Mouse (Mus musculus): ENCODE results near the gene Col4a3. TPM values are rescaled to one million over a fixed set of nuclear protein-coding genes. Genes with fewer than 3 reads are reported as not detected.

Gene Col4a3
- polyA plus RNA-seq, 1 experiment = 0.20 TPM

GRCm38 (mm10) chr1:82605856-82606255 lies 19.1 kb downstream of the Col4a3 start:
- no peaks in the 10 kb centered on the region for H3K27me3 ChIP-seq (ENCODE audit: control insufficient read depth, insufficient read depth, low read length)
- WGBS = 32% methylated on average over 7 of the region's 7 CpGs
- TF ChIP-seq POLR2A (IDR thresholded peaks at IDR 0.05; ENCODE audit: low read depth, low read length) = no peak
- no peak for TF ChIP-seq CTCF (IDR thresholded peaks at IDR 0.05; ENCODE audit: extremely low read depth, insufficient read length, insufficient replicate concordance, low read depth, low read length)
- no peak overlapping the region for H3K4me3 ChIP-seq (ENCODE audit: low read depth, low read length)
- H3K27ac ChIP-seq (ENCODE audit: insufficient read depth, low read depth, low read length) = no peak overlapping the region
- H3K36me3 ChIP-seq (ENCODE audit: control insufficient read depth, insufficient read depth, low read length) = no peaks in the 10 kb centered on the region
- H3K4me1 ChIP-seq (ENCODE audit: control insufficient read depth, insufficient read depth, insufficient read length, low read length) = no peaks in the 10 kb centered on the region

GRCm38 (mm10) chr1:82608646-82609262 lies 22.0 kb downstream of the Col4a3 start:
- TF ChIP-seq CTCF (IDR thresholded peaks at IDR 0.05; ENCODE audit: extremely low read depth, insufficient read length, insufficient replicate concordance, low read depth, low read length) (no peak), POLR2A (IDR thresholded peaks at IDR 0.05; ENCODE audit: low read depth, low read length) (no peak)
- Histone ChIP-seq H3K36me3 (ENCODE audit: control insufficient read depth, insufficient read depth, low read length) (no peaks in the 10 kb centered on the region), H3K4me3 (ENCODE audit: low read depth, low read length) (no peak overlapping the region), H3K27ac (ENCODE audit: insufficient read depth, low read depth, low read length) (no peak overlapping the region), H3K27me3 (ENCODE audit: control insufficient read depth, insufficient read depth, low read length) (no peaks in the 10 kb centered on the region), H3K4me1 (ENCODE audit: control insufficient read depth, insufficient read depth, insufficient read length, low read length) (no peaks in the 10 kb centered on the region)
- WGBS = 71% methylated on average over 9 of the region's 9 CpGs

DNA sequence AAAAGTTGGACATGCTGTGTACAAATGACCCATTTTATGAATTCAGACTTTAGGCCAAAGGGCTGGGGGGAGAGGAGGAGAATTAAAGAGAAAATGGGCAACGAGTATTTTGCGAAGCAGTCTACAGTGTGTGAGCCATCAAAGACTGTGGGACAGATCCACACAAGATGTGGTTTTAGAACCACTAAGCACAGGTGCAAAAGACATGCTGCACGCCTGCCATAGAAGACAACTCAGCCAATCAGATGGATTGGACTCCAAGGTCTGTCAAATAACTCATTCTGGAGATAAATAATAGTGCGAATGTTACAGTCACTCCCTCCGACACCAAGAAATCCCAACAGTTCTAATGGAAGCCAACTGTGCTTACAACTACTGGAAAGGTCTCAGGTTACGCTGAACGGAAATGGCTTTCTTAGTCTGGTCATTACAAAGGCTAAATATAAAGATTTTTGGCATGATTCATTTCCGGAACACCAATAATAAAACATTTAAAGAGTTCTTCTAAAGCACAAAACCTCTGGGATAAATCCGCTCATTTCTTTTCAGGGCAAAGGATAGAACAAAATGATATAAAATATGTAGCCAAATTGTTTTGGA lies 25.4 kb downstream of the Col4a3 start:
- H3K27ac ChIP-seq (ENCODE audit: insufficient read depth, low read depth, low read length) = no peak overlapping the region
- no peaks in the 10 kb centered on the region for H3K4me1 ChIP-seq (ENCODE audit: control insufficient read depth, insufficient read depth, insufficient read length, low read length)
- H3K27me3 ChIP-seq (ENCODE audit: control insufficient read depth, insufficient read depth, low read length) = no peaks in the 10 kb centered on the region
- no peak overlapping the region for H3K4me3 ChIP-seq (ENCODE audit: low read depth, low read length)
- WGBS = 82% methylated on average over 9 of the region's 9 CpGs
- no peaks in the 10 kb centered on the region for H3K36me3 ChIP-seq (ENCODE audit: control insufficient read depth, insufficient read depth, low read length)
- TF ChIP-seq CTCF (IDR thresholded peaks at IDR 0.05; ENCODE audit: extremely low read depth, insufficient read length, insufficient replicate concordance, low read depth, low read length) = no peak
- TF ChIP-seq POLR2A (IDR thresholded peaks at IDR 0.05; ENCODE audit: low read depth, low read length) = no peak

DNA sequence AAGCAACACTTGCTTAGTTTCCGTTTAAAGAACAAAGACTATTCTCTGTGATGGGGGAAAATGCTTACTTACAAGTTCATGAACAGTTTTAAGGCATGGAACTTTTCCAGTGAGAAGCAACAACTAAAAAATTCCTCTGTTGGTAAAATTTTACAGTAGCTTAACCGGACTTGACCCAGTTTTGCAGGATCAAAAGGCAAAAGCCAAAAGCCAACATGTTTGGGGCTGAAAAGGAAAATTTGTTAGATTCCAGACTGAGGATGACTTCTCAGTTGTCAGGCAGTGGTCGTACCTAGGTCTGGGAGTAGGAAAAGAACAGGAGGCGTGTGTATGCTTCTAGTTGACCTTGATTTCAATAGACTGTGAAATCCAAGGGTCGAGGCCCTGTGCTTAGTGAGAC lies 31.3 kb downstream of the Col4a3 start:
- no peak overlapping the region for H3K27ac ChIP-seq (ENCODE audit: insufficient read depth, low read depth, low read length)
- TF ChIP-seq CTCF (IDR thresholded peaks at IDR 0.05; ENCODE audit: extremely low read depth, insufficient read length, insufficient replicate concordance, low read depth, low read length) (no peak), POLR2A (IDR thresholded peaks at IDR 0.05; ENCODE audit: low read depth, low read length) (no peak)

DNA sequence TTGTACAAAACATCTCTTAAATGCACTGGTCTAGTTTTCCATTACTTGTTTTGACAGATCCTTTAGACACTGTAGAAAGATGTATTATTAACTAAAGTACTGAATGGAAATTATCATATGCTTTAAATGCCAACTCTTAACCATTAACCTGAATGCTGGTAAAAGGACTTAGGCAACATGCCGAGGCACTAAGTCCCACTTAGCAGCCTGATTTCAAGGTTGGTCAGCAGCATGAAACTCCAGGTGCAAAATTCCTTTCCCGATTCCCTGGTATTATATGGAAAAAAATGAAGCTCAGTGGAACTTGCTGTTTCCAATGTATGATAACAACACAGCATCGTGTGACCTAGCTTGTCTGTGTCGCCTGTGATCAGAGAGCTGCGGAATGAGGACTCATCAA lies 31.9 kb downstream of the Col4a3 start:
- Histone ChIP-seq H3K27me3 (ENCODE audit: control insufficient read depth, insufficient read depth, low read length) (no peaks in the 10 kb centered on the region), H3K36me3 (ENCODE audit: control insufficient read depth, insufficient read depth, low read length) (no peaks in the 10 kb centered on the region), H3K4me3 (ENCODE audit: low read depth, low read length) (no peak overlapping the region), H3K27ac (ENCODE audit: insufficient read depth, low read depth, low read length) (no peak overlapping the region), H3K4me1 (ENCODE audit: control insufficient read depth, insufficient read depth, insufficient read length, low read length) (no peaks in the 10 kb centered on the region)
- WGBS = 74% methylated on average over 5 of the region's 5 CpGs
- no peak for TF ChIP-seq POLR2A (IDR thresholded peaks at IDR 0.05; ENCODE audit: low read depth, low read length)
- no peak for TF ChIP-seq CTCF (IDR thresholded peaks at IDR 0.05; ENCODE audit: extremely low read depth, insufficient read length, insufficient replicate concordance, low read depth, low read length)

More for the DNA sequence above, 31.3 kb downstream of the Col4a3 start:
- Histone ChIP-seq H3K36me3 (ENCODE audit: control insufficient read depth, insufficient read depth, low read length) (no peaks in the 10 kb centered on the region), H3K4me3 (ENCODE audit: low read depth, low read length) (no peak overlapping the region), H3K27me3 (ENCODE audit: control insufficient read depth, insufficient read depth, low read length) (no peaks in the 10 kb centered on the region), H3K4me1 (ENCODE audit: control insufficient read depth, insufficient read depth, insufficient read length, low read length) (no peaks in the 10 kb centered on the region)
- WGBS = 75% methylated on average over 5 of the region's 5 CpGs

- Histone ChIP-seq H3K4me1 (ENCODE audit: control insufficient read depth, insufficient read depth, insufficient read length, low read length) (no peaks in the 10 kb centered on the region), H3K4me3 (ENCODE audit: low read depth, low read length) (no peak overlapping the region), H3K27ac (ENCODE audit: insufficient read depth, low read depth, low read length) (no peak overlapping the region), H3K36me3 (ENCODE audit: control insufficient read depth, insufficient read depth, low read length) (no peaks in the 10 kb centered on the region), H3K27me3 (ENCODE audit: control insufficient read depth, insufficient read depth, low read length) (no peaks in the 10 kb centered on the region)
- TF ChIP-seq POLR2A (IDR thresholded peaks at IDR 0.05; ENCODE audit: low read depth, low read length) (no peak), CTCF (IDR thresholded peaks at IDR 0.05; ENCODE audit: extremely low read depth, insufficient read length, insufficient replicate concordance, low read depth, low read length) (no peak)
- WGBS = 86% methylated on average over 5 of the region's 5 CpGs
Observed at GRCm38 (mm10) chr1:82619981-82620380, 33.3 kb downstream of the Col4a3 start.

DNA sequence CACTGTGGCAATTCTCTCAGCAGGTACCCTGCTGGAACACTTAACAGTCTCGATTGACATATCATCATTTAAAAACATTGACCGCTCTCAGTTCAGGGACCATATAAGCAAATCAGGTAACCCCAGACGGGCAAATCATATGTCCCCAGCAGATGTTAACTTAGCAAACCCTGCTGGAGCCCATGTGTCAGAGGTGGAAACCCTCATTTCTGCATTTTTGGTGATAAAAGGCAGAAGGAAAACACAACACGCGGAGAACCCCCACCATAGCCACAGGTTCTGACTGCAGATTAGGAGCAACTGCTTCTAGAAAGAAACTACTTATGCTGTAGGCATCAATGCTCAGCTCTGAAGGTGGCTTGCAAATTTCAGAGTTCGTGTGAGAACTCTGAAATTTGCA lies 38.2 kb downstream of the Col4a3 start:
- no peak overlapping the region for H3K27ac ChIP-seq (ENCODE audit: insufficient read depth, low read depth, low read length)
- no peaks in the 10 kb centered on the region for H3K27me3 ChIP-seq (ENCODE audit: control insufficient read depth, insufficient read depth, low read length)
- 72% methylated on average over 6 of the region's 6 CpGs for WGBS
- H3K4me3 ChIP-seq (ENCODE audit: low read depth, low read length) = no peak overlapping the region
- TF ChIP-seq CTCF (IDR thresholded peaks at IDR 0.05; ENCODE audit: extremely low read depth, insufficient read length, insufficient replicate concordance, low read depth, low read length) (no peak), POLR2A (IDR thresholded peaks at IDR 0.05; ENCODE audit: low read depth, low read length) (no peak)
- H3K4me1 ChIP-seq (ENCODE audit: control insufficient read depth, insufficient read depth, insufficient read length, low read length) = no peaks in the 10 kb centered on the region
- no peaks in the 10 kb centered on the region for H3K36me3 ChIP-seq (ENCODE audit: control insufficient read depth, insufficient read depth, low read length)
